Mouse (Mus musculus): ENCODE data around the gene Ndufb4. TPM values are rescaled to one million over a fixed set of nuclear protein-coding genes. Genes with fewer than 3 reads are reported as not detected.

The Ndufb4 gene
- polyA plus RNA-seq, 1 experiment from 2014 or later: 59.0 TPM

Other genes with a start within 250 kb of the Ndufb4 start
- gene Gtf2e1, start 114.7 kb downstream of the Ndufb4 start, polyA plus RNA-seq (2014; fragmentation: Nextera tagmentation; extraction: Ambion mirVana): 52.3 and 54.6 TPM in 2 replicates
- gene Rabl3, start 114.6 kb downstream of the Ndufb4 start, polyA plus RNA-seq (2014; fragmentation: Nextera tagmentation; extraction: Ambion mirVana): 41.2 and 44.9 TPM in 2 replicates
- gene Hgd, start 74.3 kb downstream of the Ndufb4 start, polyA plus RNA-seq (2014; fragmentation: Nextera tagmentation; extraction: Ambion mirVana): 0.21 TPM in 1 of 2 replicates, not detected in the other
- gene Fstl1, start 122.4 kb upstream of the Ndufb4 start, polyA plus RNA-seq (2014; fragmentation: Nextera tagmentation; extraction: Ambion mirVana): 350 and 367 TPM in 2 replicates
- gene Gm36028, start 206.7 kb upstream of the Ndufb4 start, polyA plus RNA-seq (2014; fragmentation: Nextera tagmentation; extraction: Ambion mirVana): 0.32 TPM in 1 of 2 replicates, not detected in the other
- gene Lrrc58, start 213.9 kb upstream of the Ndufb4 start, polyA plus RNA-seq (2014; fragmentation: Nextera tagmentation; extraction: Ambion mirVana): 61.8 and 62.9 TPM in 2 replicates